Mouse (Mus musculus): ENCODE measurements around the gene Smox. TPM values are rescaled to one million over a fixed set of nuclear protein-coding genes. Genes with fewer than 3 reads are reported as not detected.
A peak's percentile ranks its signal among the peaks of the same experiment; 100 is the strongest.

Smox gene
- total and polyA plus RNA-seq, 2 experiments: 2.8 to 6.0 TPM

- Histone ChIP-seq H3K4me1 (ENCODE audit: control insufficient read depth, insufficient read depth, low read length) (no peaks in the 10 kb centered on the region; the same call in 1 of the 2 replicates), H3K79me2 (ENCODE audit: control insufficient read depth, insufficient read depth, low read length) (no peaks in the 10 kb centered on the region), H3K4me3 (ENCODE audit: insufficient read depth, low read depth, low read length) (no peak overlapping the region), H3K27me3 (ENCODE audit: control insufficient read depth, insufficient read depth, low read length) (peaks cover 9% of the 10 kb centered on the region; the same call in 1 of the 2 replicates), H3K9ac (ENCODE audit: low read depth, low read length) (no peak overlapping the region), H3K36me3 (ENCODE audit: control insufficient read depth, insufficient read depth, low read length) (no peaks in the 10 kb centered on the region), H3K27ac (replicated peaks; ENCODE audit: insufficient read depth, low read depth, low read length) (no peak overlapping the region)
- DNase-seq (ENCODE audit: extremely low read depth, low read depth, low spot score): no peak
- TF ChIP-seq POLR2A (IDR thresholded peaks at IDR 0.05; ENCODE audit: extremely low read depth, insufficient read depth, low read length): no peak
- TF ChIP-seq CTCF (IDR thresholded peaks at IDR 0.05; ENCODE audit: low read depth, low read length): no peak
- 71% methylated on average over 2 of the region's 2 CpGs for WGBS
Observed at GRCm38 (mm10) chr2:131550474-131550873, 59.2 kb downstream of the Smox start.

GRCm38 (mm10) chr2:131550906-131551305, 59.6 kb downstream of the Smox start:
- Histone ChIP-seq H3K9ac (ENCODE audit: low read depth, low read length) (no peak overlapping the region), H3K4me3 (ENCODE audit: insufficient read depth, low read depth, low read length) (no peak overlapping the region), H3K4me1 (ENCODE audit: control insufficient read depth, insufficient read depth, low read length) (no peaks in the 10 kb centered on the region; the same call in 1 of the 2 replicates), H3K79me2 (ENCODE audit: control insufficient read depth, insufficient read depth, low read length) (no peaks in the 10 kb centered on the region), H3K27ac (replicated peaks; ENCODE audit: insufficient read depth, low read depth, low read length) (no peak overlapping the region), H3K36me3 (ENCODE audit: control insufficient read depth, insufficient read depth, low read length) (no peaks in the 10 kb centered on the region), H3K27me3 (ENCODE audit: control insufficient read depth, insufficient read depth, low read length) (peaks cover 8% of the 10 kb centered on the region; the same call in 1 of the 2 replicates)
- no peak for DNase-seq (ENCODE audit: extremely low read depth, low read depth, low spot score)
- 50% methylated on average over 2 of the region's 2 CpGs for WGBS
- TF ChIP-seq CTCF (IDR thresholded peaks at IDR 0.05; ENCODE audit: low read depth, low read length): no peak
- no peak for TF ChIP-seq POLR2A (IDR thresholded peaks at IDR 0.05; ENCODE audit: extremely low read depth, insufficient read depth, low read length)

- peak; percentile 56 for DNase-seq (ENCODE audit: extremely low read depth, low read depth, low spot score)
- Histone ChIP-seq H3K4me1 (ENCODE audit: control insufficient read depth, insufficient read depth, low read length) (no peaks in the 10 kb centered on the region; the same call in 1 of the 2 replicates), H3K79me2 (ENCODE audit: control insufficient read depth, insufficient read depth, low read length) (no peaks in the 10 kb centered on the region), H3K27ac (replicated peaks; ENCODE audit: insufficient read depth, low read depth, low read length) (no peak overlapping the region), H3K4me3 (ENCODE audit: insufficient read depth, low read depth, low read length) (no peak overlapping the region), H3K9ac (ENCODE audit: low read depth, low read length) (no peak overlapping the region), H3K36me3 (ENCODE audit: control insufficient read depth, insufficient read depth, low read length) (no peaks in the 10 kb centered on the region), H3K27me3 (ENCODE audit: control insufficient read depth, insufficient read depth, low read length) (no peaks in the 10 kb centered on the region)
- 36% methylated on average over 7 of the region's 7 CpGs for WGBS
- TF ChIP-seq POLR2A (IDR thresholded peaks at IDR 0.05; ENCODE audit: extremely low read depth, insufficient read depth, low read length) (no peak), CTCF (IDR thresholded peaks at IDR 0.05; ENCODE audit: low read depth, low read length) (no peak)
Observed at GRCm38 (mm10) chr2:131551701-131552620, 60.7 kb downstream of the Smox start.

- TF ChIP-seq POLR2A (IDR thresholded peaks at IDR 0.05; ENCODE audit: extremely low read depth, insufficient read depth, low read length) (no peak), CTCF (IDR thresholded peaks at IDR 0.05; ENCODE audit: low read depth, low read length) (no peak)
- Histone ChIP-seq H3K9ac (ENCODE audit: low read depth, low read length) (no peak overlapping the region), H3K27ac (replicated peaks; ENCODE audit: insufficient read depth, low read depth, low read length) (no peak overlapping the region), H3K4me3 (ENCODE audit: insufficient read depth, low read depth, low read length) (no peak overlapping the region), H3K27me3 (ENCODE audit: control insufficient read depth, insufficient read depth, low read length) (no peaks in the 10 kb centered on the region), H3K79me2 (ENCODE audit: control insufficient read depth, insufficient read depth, low read length) (no peaks in the 10 kb centered on the region), H3K36me3 (ENCODE audit: control insufficient read depth, insufficient read depth, low read length) (no peaks in the 10 kb centered on the region), H3K4me1 (ENCODE audit: control insufficient read depth, insufficient read depth, low read length) (no peaks in the 10 kb centered on the region; the same call in 1 of the 2 replicates)
- WGBS: 31% methylated on average over 9 of the region's 9 CpGs
- DNase-seq (ENCODE audit: extremely low read depth, low read depth, low spot score): no peak
Observed at GRCm38 (mm10) chr2:131552736-131553400, 61.6 kb downstream of the Smox start.

- H3K27me3 ChIP-seq (ENCODE audit: control insufficient read depth, insufficient read depth, low read length): peaks cover 18% of the 10 kb centered on the region
- H3K9ac ChIP-seq (ENCODE audit: low read depth, low read length): no peak overlapping the region
- no peaks in the 10 kb centered on the region for H3K36me3 ChIP-seq (ENCODE audit: control insufficient read depth, insufficient read depth, low read length)
- WGBS: 46% methylated on average over 2 of the region's 2 CpGs
- H3K27ac ChIP-seq (replicated peaks; ENCODE audit: insufficient read depth, low read depth, low read length): no peak overlapping the region
- H3K4me3 ChIP-seq (ENCODE audit: insufficient read depth, low read depth, low read length): no peak overlapping the region
- no peaks in the 10 kb centered on the region; the same call in 1 of the 2 replicates for H3K4me1 ChIP-seq (ENCODE audit: control insufficient read depth, insufficient read depth, low read length)
- H3K79me2 ChIP-seq (ENCODE audit: control insufficient read depth, insufficient read depth, low read length): no peaks in the 10 kb centered on the region
- TF ChIP-seq POLR2A (IDR thresholded peaks at IDR 0.05; ENCODE audit: extremely low read depth, insufficient read depth, low read length) (no peak), CTCF (IDR thresholded peaks at IDR 0.05; ENCODE audit: low read depth, low read length) (no peak)
- peak; percentile 38 for DNase-seq (ENCODE audit: extremely low read depth, low read depth, low spot score)
Observed at GRCm38 (mm10) chr2:131557896-131558295, 66.6 kb downstream of the Smox start.

Measured in liver, adult 2 months (tissue).